ENCODE assay signal across 14 mouse cellular contexts in the genomic region with DNA sequence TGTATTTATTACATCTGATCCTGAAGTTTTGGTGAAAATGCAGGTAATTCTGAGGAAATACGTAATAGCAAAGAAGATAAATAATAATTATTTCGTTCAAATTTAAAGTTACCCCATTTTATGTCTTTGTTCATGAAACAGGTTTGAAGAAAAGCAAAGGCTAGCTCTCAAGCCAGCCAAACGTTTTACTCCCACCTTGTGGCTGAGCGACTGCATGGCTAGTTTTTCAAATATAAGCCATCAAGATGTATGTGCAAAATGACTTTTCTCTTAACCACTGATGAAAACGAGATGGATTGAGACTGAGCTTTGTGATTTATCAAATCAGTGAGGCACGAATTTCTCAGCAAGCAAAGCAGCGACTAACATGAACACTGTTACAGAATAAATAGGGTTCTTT.
A peak's percentile ranks its signal among the peaks of the same experiment; 100 is the strongest.
DNase-seq lines count a peak whose midpoint lies in the region; ATAC-seq and TF ChIP-seq lines count a peak whose summit lies in the region.
"Had no signal": no experiment of that assay in that cellular context is flagged by ENCODE, and none has a peak within 500 bp of the region (broad histone marks: within the 10 kb centered on the region; RNA-seq: fewer than 3 reads in every experiment).

No protein-coding gene starts in this region.

- intact Hi-C loops in left cerebral cortex, adult 2 months (cut with DNase I) = no loop called here

- DNase-seq in cerebellum, postnatal 14 days = peak; percentile 19 to 24
- no peak for DNase-seq in cerebellum, adult 9-10 months
- no peak for DNase-seq in left cerebral cortex, adult 2 months (ENCODE audit: extremely low spot score in 1 of 2, low spot score in 2 of 2)
- DNase-seq in left cerebral cortex, adult 8-10 months (ENCODE audit: low spot score in 2 of 2) = no peak
- DNase-seq in 416B (ENCODE audit: low read depth) (peak; percentile 2), MN1 (ENCODE audit: low spot score) (no peak)
- DNase-seq in hindbrain, postnatal 0 days (ENCODE audit: low spot score) = peak; percentile 76
- DNase-seq: gastrocnemius, postnatal 25 days; kidney, postnatal 36 days; spleen, adult 18-20 months had no signal

- no peak for ATAC-seq in hindbrain, postnatal 0 days
- ATAC-seq in heart, embryonic 11.5 days (replicated peaks; ENCODE audit: insufficient number of reproducible peaks, low FRiP score, low TSS enrichment) = no peak

- no peak overlapping the region for H3K4me2 ChIP-seq in hindbrain, postnatal 0 days (ENCODE audit: low read depth, low read length)
- no peak overlapping the region for H3K4me2 ChIP-seq in heart, embryonic 11.5 days
- H3K4me2 ChIP-seq: forebrain, embryonic 12.5 days; heart, embryonic 13.5 days had no signal

- H3K36me3 ChIP-seq in hindbrain, postnatal 0 days (ENCODE audit: insufficient read depth, low read length) = no peaks in the 10 kb centered on the region
- no peaks in the 10 kb centered on the region for H3K36me3 ChIP-seq in heart, embryonic 11.5 days (ENCODE audit: control insufficient read depth, insufficient read depth, low read length)
- H3K36me3 ChIP-seq: forebrain, embryonic 12.5 days; heart, embryonic 13.5 days had no signal

- no peaks in the 10 kb centered on the region for H3K27me3 ChIP-seq in hindbrain, postnatal 0 days (ENCODE audit: insufficient read depth, low read length)
- H3K27me3 ChIP-seq in heart, embryonic 11.5 days (ENCODE audit: control insufficient read depth, insufficient read depth, low read length) = no peaks in the 10 kb centered on the region
- H3K27me3 ChIP-seq: forebrain, embryonic 12.5 days; heart, embryonic 13.5 days had no signal

- no peaks in the 10 kb centered on the region for H3K9me3 ChIP-seq in hindbrain, postnatal 0 days (ENCODE audit: low read length)
- no peaks in the 10 kb centered on the region for H3K9me3 ChIP-seq in heart, embryonic 11.5 days (replicated peaks; ENCODE audit: control insufficient read depth, low read length)
- H3K9me3 ChIP-seq: forebrain, embryonic 12.5 days; heart, embryonic 13.5 days had no signal

- H3K4me1 ChIP-seq in hindbrain, postnatal 0 days (ENCODE audit: insufficient read depth, low read length) = no peaks in the 10 kb centered on the region
- H3K4me1 ChIP-seq in heart, embryonic 11.5 days (ENCODE audit: control insufficient read depth, insufficient read depth, low read length) = no peaks in the 10 kb centered on the region
- H3K4me1 ChIP-seq: forebrain, embryonic 12.5 days; heart, embryonic 13.5 days had no signal

- no peak overlapping the region for H3K4me3 ChIP-seq in left cerebral cortex, adult 2 months
- no peak overlapping the region for H3K4me3 ChIP-seq in hindbrain, postnatal 0 days (ENCODE audit: low read length)
- no peak overlapping the region for H3K4me3 ChIP-seq in heart, embryonic 11.5 days (ENCODE audit: low read depth, low read length)
- H3K4me3 ChIP-seq: forebrain, embryonic 12.5 days; heart, embryonic 13.5 days had no signal

- no peak overlapping the region for H3K27ac ChIP-seq in left cerebral cortex, adult 2 months
- H3K27ac ChIP-seq in hindbrain, postnatal 0 days = no peak overlapping the region
- no peak overlapping the region for H3K27ac ChIP-seq in heart, embryonic 11.5 days (ENCODE audit: low read depth, low read length)
- H3K27ac ChIP-seq: forebrain, embryonic 12.5 days; heart, embryonic 13.5 days; liver, embryonic 14.5 days had no signal

- WGBS in hindbrain, postnatal 0 days = 40% methylated on average over 7 of the region's 7 CpGs
- 44% methylated on average over 7 of the region's 7 CpGs for WGBS in heart, embryonic 11.5 days (ENCODE audit: insufficient replicate concordance)

- no peak overlapping the region for H3K9ac ChIP-seq in hindbrain, postnatal 0 days (replicated peaks; ENCODE audit: low read length)
- no peak overlapping the region for H3K9ac ChIP-seq in heart, embryonic 11.5 days (ENCODE audit: low read depth, low read length)
- H3K9ac ChIP-seq: forebrain, embryonic 12.5 days; heart, embryonic 13.5 days; liver, embryonic 14.5 days had no signal

- TF ChIP-seq CTCF in left cerebral cortex, adult 2 months (IDR thresholded peaks at IDR 0.05) = peak; percentile 47
- TF ChIP-seq CTCF in hindbrain, postnatal 0 days (IDR thresholded peaks at IDR 0.05; ENCODE audit: low read depth) = peak; percentile 78

Comparison
In these comparisons a context has a peak if more than half of its experiments do, and no peak if none do; other contexts are left out.
1. DNase-seq: peak in cerebellum, postnatal 14 days (2 of 2), 416B (single experiment) and hindbrain, postnatal 0 days (single experiment); none in cerebellum, adult 9-10 months (single experiment), left cerebral cortex, adult 2 months (0 of 2), left cerebral cortex, adult 8-10 months (0 of 2) and MN1 (single experiment).